Mouse (Mus musculus): Measurements from ENCODE around the gene Chrm4. TPM values are rescaled to one million over a fixed set of nuclear protein-coding genes. Genes with fewer than 3 reads are reported as not detected.

Gene Chrm4
- total and polyA plus RNA-seq, 2 experiments from 2014 or later, result 0.75 to 4.4 TPM

DNA sequence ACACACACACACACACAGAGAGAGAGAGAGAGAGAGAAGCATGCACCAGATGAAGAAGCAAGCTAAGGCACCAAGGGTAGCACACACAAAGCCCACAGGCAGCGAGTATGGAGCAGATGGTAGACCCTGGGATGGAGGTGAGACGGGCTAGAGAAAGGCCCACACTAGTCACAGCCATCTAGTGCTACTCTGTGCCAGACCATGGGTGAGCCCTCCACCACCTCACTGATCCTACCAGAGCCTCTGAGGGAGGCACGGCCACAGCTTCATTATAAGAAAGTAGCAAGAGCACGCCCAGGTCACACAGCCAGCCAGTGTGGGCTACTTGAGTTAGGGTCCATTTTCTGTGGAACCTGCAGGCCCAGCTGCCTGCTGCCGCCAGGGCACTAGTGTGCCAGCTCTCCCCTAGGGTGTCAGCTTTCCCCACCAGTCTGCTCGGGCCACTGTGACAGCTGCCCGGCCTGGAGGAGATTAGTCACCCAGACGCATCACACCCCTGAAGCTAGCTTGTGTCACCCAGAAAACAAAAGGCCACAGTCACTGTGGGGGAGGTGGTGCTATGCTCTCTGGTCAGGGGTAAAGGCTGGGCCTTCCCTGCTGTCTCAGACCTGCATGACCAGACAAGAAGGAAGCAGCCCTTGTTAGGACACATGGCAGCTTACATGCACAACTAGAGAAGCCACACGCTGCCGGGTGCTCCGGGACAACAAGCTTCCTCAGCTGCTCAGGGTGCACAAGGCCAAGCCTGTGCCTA lies 20.5 kb downstream of the Chrm4 start:
- no peak overlapping the region for H3K4me3 ChIP-seq (ENCODE audit: low read length)
- no peaks in the 10 kb centered on the region for H3K27me3 ChIP-seq (ENCODE audit: insufficient read depth, low read length)
- no peaks in the 10 kb centered on the region for H3K36me3 ChIP-seq (ENCODE audit: insufficient read depth, low read length)
- no peak overlapping the region for H3K4me2 ChIP-seq (ENCODE audit: low read depth, low read length)
- peak; percentile 48 for DNase-seq (ENCODE audit: low spot score)
- ATAC-seq, result peak; percentile 31
- 33% methylated on average over 11 of the region's 11 CpGs for WGBS
- 0 out of 2 replicates have a peak overlapping the region, but pooled peaks have one; percentile 29 for H3K9ac ChIP-seq (replicated peaks; ENCODE audit: low read length)
- peak overlapping the region; percentile 68 for H3K27ac ChIP-seq
- TF ChIP-seq CTCF (IDR thresholded peaks at IDR 0.05; ENCODE audit: low read depth), result no peak; the same call in 1 of the 2 replicates
- H3K9me3 ChIP-seq (ENCODE audit: low read length), result no peaks in the 10 kb centered on the region
- H3K4me1 ChIP-seq (ENCODE audit: insufficient read depth, low read length), result peaks cover 39% of the 10 kb centered on the region

DNA sequence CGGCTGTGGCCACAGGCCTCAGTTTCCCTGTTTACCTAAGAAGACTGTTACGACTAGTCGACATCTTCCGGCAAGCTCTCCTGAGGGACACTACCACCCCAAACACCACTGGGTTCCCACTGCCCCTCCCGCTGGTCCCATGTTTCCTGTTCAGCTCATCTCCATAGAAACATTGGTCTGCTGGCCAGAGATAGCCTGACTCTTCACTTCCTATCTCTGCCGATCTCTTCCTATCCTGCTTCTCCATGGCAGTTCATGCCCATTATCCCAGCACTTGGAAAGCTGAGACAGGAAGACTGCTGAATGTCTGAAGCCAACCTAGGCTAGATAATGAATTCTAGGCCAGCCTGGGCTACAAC lies 21.1 kb downstream of the Chrm4 start:
- DNase-seq (ENCODE audit: low spot score) (no peak), ATAC-seq (no peak)
- no peak for TF ChIP-seq CTCF (IDR thresholded peaks at IDR 0.05; ENCODE audit: low read depth)
- H3K4me1 ChIP-seq (ENCODE audit: insufficient read depth, low read length), result peaks cover 39% of the 10 kb centered on the region
- no peaks in the 10 kb centered on the region for H3K36me3 ChIP-seq (ENCODE audit: insufficient read depth, low read length)
- H3K27ac ChIP-seq, result peak overlapping the region; percentile 74
- no peak overlapping the region for H3K4me3 ChIP-seq (ENCODE audit: low read length)
- no peak overlapping the region for H3K4me2 ChIP-seq (ENCODE audit: low read depth, low read length)
- H3K9ac ChIP-seq (replicated peaks; ENCODE audit: low read length), result no peak overlapping the region
- no peaks in the 10 kb centered on the region for H3K27me3 ChIP-seq (ENCODE audit: insufficient read depth, low read length)
- no peaks in the 10 kb centered on the region for H3K9me3 ChIP-seq (ENCODE audit: low read length)
- WGBS, result 74% methylated on average over 6 of the region's 6 CpGs

DNA sequence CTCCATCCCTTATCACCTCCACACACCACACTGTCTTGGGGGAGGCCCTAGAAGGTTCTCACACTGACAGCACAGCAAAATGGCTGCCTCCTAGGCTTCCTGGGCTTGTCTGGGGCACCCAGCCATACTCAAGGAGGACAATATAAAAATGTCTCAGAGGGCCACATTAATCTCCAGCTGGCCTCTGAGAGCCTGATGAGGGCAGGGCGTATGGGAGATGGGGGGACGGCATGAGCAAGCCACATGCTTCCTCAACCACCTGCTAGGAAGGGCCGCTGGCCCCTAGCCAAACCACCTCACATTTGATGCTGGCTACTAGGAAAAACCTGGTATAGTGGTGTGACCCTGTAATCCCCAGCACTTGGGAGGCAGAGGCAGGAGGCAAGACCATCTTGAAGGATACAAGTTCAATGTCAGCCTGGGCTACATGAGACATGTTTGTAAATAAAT lies 21.8 kb downstream of the Chrm4 start:
- 44% methylated on average over 3 of the region's 3 CpGs for WGBS
- H3K4me2 ChIP-seq (ENCODE audit: low read depth, low read length), result no peak overlapping the region
- H3K27me3 ChIP-seq (ENCODE audit: insufficient read depth, low read length), result no peaks in the 10 kb centered on the region
- no peaks in the 10 kb centered on the region for H3K9me3 ChIP-seq (ENCODE audit: low read length)
- H3K4me1 ChIP-seq (ENCODE audit: insufficient read depth, low read length), result peaks cover 40% of the 10 kb centered on the region
- DNase-seq (ENCODE audit: low spot score) (no peak), ATAC-seq (no peak)
- no peak overlapping the region for H3K9ac ChIP-seq (replicated peaks; ENCODE audit: low read length)
- TF ChIP-seq CTCF (IDR thresholded peaks at IDR 0.05; ENCODE audit: low read depth), result no peak
- no peaks in the 10 kb centered on the region for H3K36me3 ChIP-seq (ENCODE audit: insufficient read depth, low read length)
- no peak overlapping the region for H3K4me3 ChIP-seq (ENCODE audit: low read length)
- peak overlapping the region; percentile 74; the same call in 1 of the 2 replicates for H3K27ac ChIP-seq

DNA sequence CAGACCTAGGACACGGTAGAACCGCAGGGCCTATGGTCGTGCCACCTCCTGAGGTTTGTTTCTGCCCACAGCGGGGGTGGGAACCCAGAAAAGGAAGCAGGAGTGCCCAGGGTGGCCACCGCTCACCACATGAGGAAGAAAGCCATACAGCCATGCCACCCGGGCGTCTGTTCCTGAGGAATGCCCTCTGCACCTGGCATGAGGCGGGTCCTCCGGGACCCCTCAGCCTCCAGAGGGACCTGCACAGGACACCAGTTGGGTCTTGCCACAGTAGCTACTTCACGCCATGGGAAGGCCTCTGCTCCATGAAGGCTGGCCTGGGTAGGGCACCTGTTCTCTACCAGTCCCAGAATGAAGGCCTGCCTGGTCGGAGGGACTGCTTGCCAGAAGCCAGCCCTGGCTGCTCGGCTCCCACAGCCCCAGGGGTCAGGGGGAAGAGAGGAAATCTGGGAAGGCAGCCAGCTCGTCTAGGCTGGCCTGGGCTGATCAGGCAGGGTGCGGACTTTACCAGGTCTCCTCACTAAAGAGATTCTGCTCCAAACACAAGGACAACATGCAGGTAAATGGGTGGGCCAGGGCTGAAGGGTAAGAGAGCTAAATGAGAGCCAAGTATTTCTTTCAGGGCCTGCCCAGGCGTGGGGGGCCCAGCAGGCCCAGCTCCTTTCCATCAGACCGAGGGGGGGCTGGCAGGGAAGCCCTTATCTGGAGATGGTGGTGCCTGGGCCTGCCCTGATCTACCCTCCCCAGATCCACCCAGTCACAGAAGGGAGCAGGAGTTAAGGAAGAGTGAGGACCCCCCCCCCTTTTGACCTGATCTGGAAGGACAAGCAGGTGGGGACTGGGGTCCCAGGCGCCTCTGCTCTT lies 22.6 kb downstream of the Chrm4 start:
- DNase-seq (ENCODE audit: low spot score) (peak; percentile 71), ATAC-seq (peak; percentile 14; the same call in 1 of the 2 replicates)
- peak overlapping the region; percentile 74 for H3K27ac ChIP-seq
- no peaks in the 10 kb centered on the region for H3K27me3 ChIP-seq (ENCODE audit: insufficient read depth, low read length)
- H3K9ac ChIP-seq (replicated peaks; ENCODE audit: low read length), result peak overlapping the region; percentile 37
- TF ChIP-seq CTCF (IDR thresholded peaks at IDR 0.05; ENCODE audit: low read depth), result no peak
- no peaks in the 10 kb centered on the region for H3K36me3 ChIP-seq (ENCODE audit: insufficient read depth, low read length)
- H3K4me3 ChIP-seq (ENCODE audit: low read length), result 0 out of 2 replicates have a peak overlapping the region, but pooled peaks have one; percentile 7
- WGBS, result 58% methylated on average over 17 of the region's 17 CpGs
- H3K9me3 ChIP-seq (ENCODE audit: low read length), result no peaks in the 10 kb centered on the region
- H3K4me2 ChIP-seq (ENCODE audit: low read depth, low read length), result peak overlapping the region; percentile 43
- H3K4me1 ChIP-seq (ENCODE audit: insufficient read depth, low read length), result peaks cover 44% of the 10 kb centered on the region

DNA sequence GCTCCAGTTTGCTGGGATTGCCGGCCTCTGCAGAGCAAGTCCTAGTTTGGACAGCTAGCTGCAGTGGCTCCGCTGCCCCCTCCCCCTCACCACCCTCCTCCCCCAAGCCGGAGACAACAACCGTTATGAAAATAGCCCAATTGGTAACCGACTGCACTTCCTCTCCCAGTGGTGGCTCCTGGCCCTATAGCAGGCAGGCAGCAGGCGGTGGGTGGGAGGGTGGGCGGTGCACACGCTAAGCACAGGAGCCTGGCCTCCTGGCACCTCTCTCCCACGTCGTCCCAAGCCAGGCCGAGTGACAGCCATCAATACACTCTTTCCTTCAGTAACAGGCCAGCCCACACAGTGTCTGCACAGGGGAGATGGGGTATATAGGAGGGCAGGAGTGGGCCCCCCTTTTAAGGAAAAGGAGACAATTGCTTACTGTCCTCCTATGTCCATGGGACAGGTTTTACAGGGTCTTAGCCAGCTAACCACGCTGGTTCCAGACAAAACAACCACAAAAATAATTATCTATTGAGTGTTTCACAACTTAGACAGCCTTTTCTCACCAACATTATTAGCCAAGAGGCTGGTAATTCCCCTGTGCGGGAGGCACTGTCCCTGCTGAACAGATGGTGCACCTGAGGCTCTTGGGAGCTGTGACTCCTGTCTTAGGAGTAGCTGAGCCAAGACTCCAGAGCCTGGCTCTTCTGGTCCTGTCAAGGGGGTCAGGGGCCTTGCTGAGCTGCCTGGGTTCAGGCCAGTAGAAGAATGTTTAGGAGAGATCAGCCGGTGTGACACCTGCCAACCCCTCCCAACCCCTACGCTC lies 23.4 kb downstream of the Chrm4 start:
- peaks cover 40% of the 10 kb centered on the region for H3K4me1 ChIP-seq (ENCODE audit: insufficient read depth, low read length)
- H3K27me3 ChIP-seq (ENCODE audit: insufficient read depth, low read length), result no peaks in the 10 kb centered on the region
- peak; percentile 36 for ATAC-seq
- H3K4me3 ChIP-seq (ENCODE audit: low read length), result 0 out of 2 replicates have a peak overlapping the region, but pooled peaks have one; percentile 7
- H3K9ac ChIP-seq (replicated peaks; ENCODE audit: low read length), result peak overlapping the region; percentile 37
- 17% methylated on average over 15 of the region's 15 CpGs for WGBS
- H3K4me2 ChIP-seq (ENCODE audit: low read depth, low read length), result peak overlapping the region; percentile 43
- no peaks in the 10 kb centered on the region for H3K9me3 ChIP-seq (ENCODE audit: low read length)
- no peaks in the 10 kb centered on the region for H3K36me3 ChIP-seq (ENCODE audit: insufficient read depth, low read length)
- DNase-seq (ENCODE audit: low spot score), result peak; percentile 59
- no peak for TF ChIP-seq CTCF (IDR thresholded peaks at IDR 0.05; ENCODE audit: low read depth)
- peak overlapping the region; percentile 74 for H3K27ac ChIP-seq

DNA sequence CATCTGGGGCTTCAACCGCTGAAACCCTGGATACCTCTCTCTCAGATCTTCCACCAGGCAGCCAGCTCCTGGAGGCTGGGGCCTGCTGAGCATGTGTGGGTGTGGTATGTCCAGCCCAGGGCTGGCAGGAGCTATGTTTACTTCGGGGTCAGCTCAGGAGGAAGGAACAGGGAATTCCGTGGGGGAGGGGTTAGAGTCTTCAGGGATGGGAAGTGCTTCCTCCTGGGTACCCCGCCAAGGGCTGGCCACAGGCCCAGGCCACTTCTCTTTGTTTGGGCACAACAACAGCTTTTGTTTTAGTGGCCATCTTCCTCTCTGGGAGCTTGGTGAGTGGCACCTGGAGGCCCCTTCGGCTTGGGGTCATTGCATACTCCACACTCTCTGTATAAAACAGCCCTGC lies 26.8 kb downstream of the Chrm4 start:
- H3K27me3 ChIP-seq (ENCODE audit: insufficient read depth, low read length), result no peaks in the 10 kb centered on the region
- peaks cover 27% of the 10 kb centered on the region for H3K4me1 ChIP-seq (ENCODE audit: insufficient read depth, low read length)
- H3K36me3 ChIP-seq (ENCODE audit: insufficient read depth, low read length), result no peaks in the 10 kb centered on the region
- H3K27ac ChIP-seq, result no peak overlapping the region; the same call in 1 of the 2 replicates
- TF ChIP-seq CTCF (IDR thresholded peaks at IDR 0.05; ENCODE audit: low read depth), result no peak
- peak; percentile 18; the same call in 1 of the 2 replicates for ATAC-seq
- WGBS, result 21% methylated on average over 5 of the region's 5 CpGs
- no peak overlapping the region for H3K4me2 ChIP-seq (ENCODE audit: low read depth, low read length)
- no peak overlapping the region for H3K9ac ChIP-seq (replicated peaks; ENCODE audit: low read length)
- H3K9me3 ChIP-seq (ENCODE audit: low read length), result no peaks in the 10 kb centered on the region
- no peak for DNase-seq (ENCODE audit: low spot score)
- H3K4me3 ChIP-seq (ENCODE audit: low read length), result no peak overlapping the region
